Mouse (Mus musculus): Measurements from ENCODE around the gene Papolb. TPM values are rescaled to one million over a fixed set of nuclear protein-coding genes. Genes with fewer than 3 reads are reported as not detected.

The Papolb gene
- total RNA-seq, 2 experiments from 2014 or later: not detected

GRCm38 (mm10) chr5:142521195-142521866, 8.5 kb downstream of the Papolb start:
- no peak for ATAC-seq (ENCODE audit: poor library complexity, severe bottlenecking)

GRCm38 (mm10) chr5:142520360-142520759, 9.5 kb downstream of the Papolb start:
- no peak for ATAC-seq (ENCODE audit: poor library complexity, severe bottlenecking)

- no peak for ATAC-seq (ENCODE audit: poor library complexity, severe bottlenecking)
Measured at GRCm38 (mm10) chr5:142518973-142519372, 10.9 kb downstream of the Papolb start.

GRCm38 (mm10) chr5:142512112-142512511, 17.8 kb downstream of the Papolb start:
- no peak for ATAC-seq (ENCODE audit: poor library complexity, severe bottlenecking)

GRCm38 (mm10) chr5:142510061-142510414, 19.8 kb downstream of the Papolb start:
- ATAC-seq (ENCODE audit: poor library complexity, severe bottlenecking): no peak

GRCm38 (mm10) chr5:142509141-142510060, 20.5 kb downstream of the Papolb start:
- ATAC-seq (ENCODE audit: poor library complexity, severe bottlenecking): no peak

GRCm38 (mm10) chr5:142505695-142506423, 24.0 kb downstream of the Papolb start:
- ATAC-seq (ENCODE audit: poor library complexity, severe bottlenecking): no peak

- ATAC-seq (ENCODE audit: poor library complexity, severe bottlenecking): no peak
Measured at GRCm38 (mm10) chr5:142504175-142504574, 25.7 kb downstream of the Papolb start.

GRCm38 (mm10) chr5:142502414-142502813, 27.5 kb downstream of the Papolb start:
- peak; percentile 74 for ATAC-seq (ENCODE audit: poor library complexity, severe bottlenecking)

GRCm38 (mm10) chr5:142500918-142501317, 29.0 kb downstream of the Papolb start:
- no peak for ATAC-seq (ENCODE audit: poor library complexity, severe bottlenecking)

GRCm38 (mm10) chr5:142498964-142499363, 30.9 kb downstream of the Papolb start:
- peak; percentile 48 for ATAC-seq (ENCODE audit: poor library complexity, severe bottlenecking)

GRCm38 (mm10) chr5:142495321-142496096, 34.4 kb downstream of the Papolb start:
- ATAC-seq (ENCODE audit: poor library complexity, severe bottlenecking): no peak

GRCm38 (mm10) chr5:142493307-142493706, 36.6 kb downstream of the Papolb start:
- ATAC-seq (ENCODE audit: poor library complexity, severe bottlenecking): no peak

- no peak for ATAC-seq (ENCODE audit: poor library complexity, severe bottlenecking)
Measured at GRCm38 (mm10) chr5:142489955-142490707, 39.7 kb downstream of the Papolb start.

- ATAC-seq (ENCODE audit: poor library complexity, severe bottlenecking): no peak
Measured at GRCm38 (mm10) chr5:142486654-142487053, 43.2 kb downstream of the Papolb start.

- ATAC-seq (ENCODE audit: poor library complexity, severe bottlenecking): no peak
Measured at GRCm38 (mm10) chr5:142483581-142483980, 46.3 kb downstream of the Papolb start.

GRCm38 (mm10) chr5:142482512-142482911, 47.4 kb downstream of the Papolb start:
- peak; percentile 71 for ATAC-seq (ENCODE audit: poor library complexity, severe bottlenecking)

- peak; percentile 70 for ATAC-seq (ENCODE audit: poor library complexity, severe bottlenecking)
Measured at GRCm38 (mm10) chr5:142478829-142479435, 50.9 kb downstream of the Papolb start.

GRCm38 (mm10) chr5:142477866-142478615, 51.8 kb downstream of the Papolb start:
- no peak for ATAC-seq (ENCODE audit: poor library complexity, severe bottlenecking)

Measured in megakaryocyte, adult 5-6 weeks (primary cell).